In the genomic region with DNA sequence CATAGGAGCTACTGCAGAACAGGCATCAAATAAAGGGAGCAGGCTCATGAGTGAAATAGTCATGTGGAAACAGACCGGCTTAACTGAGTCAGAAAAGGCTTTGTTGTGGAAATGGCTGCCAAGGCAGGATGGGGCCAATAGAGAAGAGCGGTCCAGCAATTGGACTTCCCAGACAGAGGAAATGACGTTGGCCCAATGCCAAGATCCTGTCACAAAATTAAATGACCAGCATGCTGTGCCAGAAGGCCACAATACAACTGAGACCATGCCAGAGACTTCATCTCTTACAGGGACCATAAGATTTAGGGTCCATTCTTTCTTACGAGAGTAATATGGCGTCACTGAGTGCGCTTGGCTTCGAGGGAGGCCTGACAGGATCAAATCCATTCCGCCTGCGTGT, we compare ENCODE assay signal across 12 mouse cellular contexts. TPM values are rescaled to one million over a fixed set of nuclear protein-coding genes. Genes with fewer than 3 reads are reported as not detected.
DNase-seq lines count a peak whose midpoint lies in the region; ATAC-seq and TF ChIP-seq lines count a peak whose summit lies in the region.
"Had no signal": no experiment of that assay in that cellular context is flagged by ENCODE, and none has a peak within 500 bp of the region (broad histone marks: within the 10 kb centered on the region; RNA-seq: fewer than 3 reads in every experiment).

No protein-coding gene starts in this region.

- ATAC-seq in limb, embryonic 14.5 days (ENCODE audit: low FRiP score, low read depth), result no peak
- ATAC-seq in kidney, embryonic 16.5 days (ENCODE audit: low FRiP score, low TSS enrichment), result peak; percentile 89
- peak; percentile 74; the same call in 1 of the 2 replicates for ATAC-seq in midbrain, embryonic 14.5 days (ENCODE audit: low FRiP score, low TSS enrichment)
- ATAC-seq: intestine, embryonic 16.5 days had no signal

- H3K27ac ChIP-seq in limb, embryonic 14.5 days (replicated peaks; ENCODE audit: low read depth, low read length), result no peak overlapping the region
- H3K27ac ChIP-seq in limb, embryonic 10.5 days, result no peak overlapping the region
- no peak overlapping the region for H3K27ac ChIP-seq in kidney, embryonic 16.5 days (ENCODE audit: low read length)
- H3K27ac ChIP-seq in midbrain, embryonic 14.5 days (replicated peaks; ENCODE audit: low read depth, low read length), result no peak overlapping the region
- H3K27ac ChIP-seq: macrophage had no signal

- 70% methylated on average over 9 of the region's 9 CpGs for WGBS in limb, embryonic 14.5 days
- WGBS in limb, embryonic 10.5 days, result 89% methylated on average over 9 of the region's 9 CpGs
- 46% methylated on average over 9 of the region's 9 CpGs for WGBS in kidney, embryonic 16.5 days
- 50% methylated on average over 9 of the region's 9 CpGs for WGBS in midbrain, embryonic 14.5 days

- H3K4me2 ChIP-seq in limb, embryonic 14.5 days (replicated peaks; ENCODE audit: low read depth, low read length, severe bottlenecking), result no peak overlapping the region
- H3K4me2 ChIP-seq in kidney, embryonic 16.5 days (replicated peaks; ENCODE audit: low read depth, low read length), result no peak overlapping the region
- no peak overlapping the region for H3K4me2 ChIP-seq in midbrain, embryonic 14.5 days (ENCODE audit: low read length)

- peak; percentile 25 for DNase-seq in limb, embryonic 14.5 days (ENCODE audit: low spot score)
- DNase-seq in limb, embryonic 10.5 days (ENCODE audit: low spot score), result no peak
- DNase-seq in forelimb bud, embryonic 11.5 days (ENCODE audit: low read depth, low spot score), result peak; percentile 20
- peak; percentile 72 for DNase-seq in midbrain, embryonic 14.5 days
- no peak for DNase-seq in layer of hippocampus, adult 18-20 months (ENCODE audit: low spot score in 2 of 2)
- no peak for DNase-seq in urinary bladder, postnatal 4 days (ENCODE audit: low spot score in 2 of 2)
- no peak for DNase-seq in natural killer cell, adult 2 months (ENCODE audit: low spot score in 2 of 2)
- DNase-seq: cerebellum, adult 2 months; thymus, postnatal 4 days had no signal

- H3K36me3 ChIP-seq in limb, embryonic 14.5 days (ENCODE audit: control insufficient read depth, insufficient read depth, low read length), result no peaks in the 10 kb centered on the region
- no peaks in the 10 kb centered on the region for H3K36me3 ChIP-seq in limb, embryonic 10.5 days
- H3K36me3 ChIP-seq in kidney, embryonic 16.5 days (ENCODE audit: insufficient read depth, low read length), result no peaks in the 10 kb centered on the region
- H3K36me3 ChIP-seq in midbrain, embryonic 14.5 days (ENCODE audit: control insufficient read depth, insufficient read depth, low read length), result no peaks in the 10 kb centered on the region

- H3K9ac ChIP-seq in limb, embryonic 14.5 days (ENCODE audit: low read depth, low read length, severe bottlenecking), result no peak overlapping the region
- no peak overlapping the region for H3K9ac ChIP-seq in kidney, embryonic 16.5 days (replicated peaks; ENCODE audit: low read length)
- no peak overlapping the region for H3K9ac ChIP-seq in midbrain, embryonic 14.5 days (replicated peaks; ENCODE audit: low read length)

- TF ChIP-seq POLR2A in limb, embryonic 14.5 days (IDR thresholded peaks at IDR 0.05; ENCODE audit: borderline replicate concordance, extremely low read depth, insufficient read depth, insufficient read length), result no peak

- H3K9me3 ChIP-seq in limb, embryonic 14.5 days (ENCODE audit: control insufficient read depth, low read length), result no peaks in the 10 kb centered on the region
- no peaks in the 10 kb centered on the region for H3K9me3 ChIP-seq in limb, embryonic 10.5 days (replicated peaks)
- no peaks in the 10 kb centered on the region for H3K9me3 ChIP-seq in kidney, embryonic 16.5 days (ENCODE audit: low read length)
- no peaks in the 10 kb centered on the region for H3K9me3 ChIP-seq in midbrain, embryonic 14.5 days (ENCODE audit: control insufficient read depth, low read length)

- H3K27me3 ChIP-seq in limb, embryonic 14.5 days (ENCODE audit: control insufficient read depth, insufficient read depth, low read length), result no peaks in the 10 kb centered on the region
- no peaks in the 10 kb centered on the region for H3K27me3 ChIP-seq in limb, embryonic 10.5 days (ENCODE audit: low read depth, poor library complexity, severe bottlenecking)
- H3K27me3 ChIP-seq in kidney, embryonic 16.5 days (ENCODE audit: insufficient read depth, low read length), result no peaks in the 10 kb centered on the region
- H3K27me3 ChIP-seq in midbrain, embryonic 14.5 days (ENCODE audit: control insufficient read depth, insufficient read depth, low read length), result no peaks in the 10 kb centered on the region

- H3K4me1 ChIP-seq in limb, embryonic 14.5 days (ENCODE audit: control insufficient read depth, insufficient read depth, low read length), result no peaks in the 10 kb centered on the region
- no peaks in the 10 kb centered on the region for H3K4me1 ChIP-seq in limb, embryonic 10.5 days
- H3K4me1 ChIP-seq in kidney, embryonic 16.5 days (ENCODE audit: insufficient read depth, low read length), result no peaks in the 10 kb centered on the region
- H3K4me1 ChIP-seq in midbrain, embryonic 14.5 days (ENCODE audit: control insufficient read depth, insufficient read depth, low read length), result 0 out of 2 replicates have a peak, but pooled peaks cover 6% of the 10 kb centered on the region

- no peak overlapping the region for H3K4me3 ChIP-seq in limb, embryonic 14.5 days (replicated peaks; ENCODE audit: low read length)
- no peak overlapping the region for H3K4me3 ChIP-seq in limb, embryonic 10.5 days
- no peak overlapping the region for H3K4me3 ChIP-seq in kidney, embryonic 16.5 days (ENCODE audit: low read length)
- no peak overlapping the region for H3K4me3 ChIP-seq in midbrain, embryonic 14.5 days (replicated peaks; ENCODE audit: low read depth, low read length)

RNA-seq across cellular contexts. Expression of a gene that starts 20.0 kb away (rescaled TPM):
- polyA plus RNA-seq in limb, embryonic 14.5 days (2012; rRNA removed), result not detected in 2 replicates
- polyA plus RNA-seq in limb, embryonic 14.5 days (2014; fragmentation: Nextera tagmentation; extraction: Ambion mirVana), result not detected in 2 replicates
- polyA plus RNA-seq in limb, embryonic 10.5 days (2016; fragmentation: Nextera tagmentation; extraction: Ambion mirVana), result not detected in 2 replicates
- not detected in 2 replicates for polyA plus RNA-seq in kidney, embryonic 16.5 days (2015; fragmentation: Nextera tagmentation; extraction: Ambion mirVana)
- polyA plus RNA-seq in midbrain, embryonic 14.5 days (2014; fragmentation: Nextera tagmentation; extraction: Ambion mirVana), result 0.43 and 0.45 TPM in 2 replicates
- 1 to 10 TPM; 1.4 to 1.7 TPM for total RNA-seq in layer of hippocampus, adult 18-20 months (2021)
- polyA plus RNA-seq: intestine, embryonic 16.5 days; macrophage had no signal

RNA-seq across cellular contexts. Expression of a gene that starts 34.3 kb away (rescaled TPM):
- 0.14 and 0.20 TPM in 2 replicates for polyA plus RNA-seq in limb, embryonic 14.5 days (2012; rRNA removed)
- 0.06 and 0.17 TPM in 2 replicates for polyA plus RNA-seq in limb, embryonic 14.5 days (2014; fragmentation: Nextera tagmentation; extraction: Ambion mirVana)
- not detected in 2 replicates for polyA plus RNA-seq in limb, embryonic 10.5 days (2016; fragmentation: Nextera tagmentation; extraction: Ambion mirVana)
- polyA plus RNA-seq in kidney, embryonic 16.5 days (2015; fragmentation: Nextera tagmentation; extraction: Ambion mirVana), result 0.81 and 0.95 TPM in 2 replicates
- 0.13 TPM in 1 of 2 replicates, not detected in the other for polyA plus RNA-seq in midbrain, embryonic 14.5 days (2014; fragmentation: Nextera tagmentation; extraction: Ambion mirVana)
- total RNA-seq in layer of hippocampus, adult 18-20 months (2021), result under 1 TPM; 0.63 to 0.72 TPM

Comparison
In these comparisons a context has a peak if more than half of its experiments do, and no peak if none do; other contexts are left out.
1. DNase-seq: peak in limb, embryonic 14.5 days (single experiment), forelimb bud, embryonic 11.5 days (single experiment) and midbrain, embryonic 14.5 days (single experiment); none in limb, embryonic 10.5 days (single experiment), layer of hippocampus, adult 18-20 months (0 of 2), urinary bladder, postnatal 4 days (0 of 2) and natural killer cell, adult 2 months (0 of 2).